Mouse (Mus musculus): ENCODE data around the gene Panx2. TPM values are rescaled to one million over a fixed set of nuclear protein-coding genes. Genes with fewer than 3 reads are reported as not detected.
A peak's percentile ranks its signal among the peaks of the same experiment; 100 is the strongest.

Gene Panx2
- total and polyA plus RNA-seq, 2 experiments from 2014 or later, result 0.93 TPM; not detected in 1

DNA sequence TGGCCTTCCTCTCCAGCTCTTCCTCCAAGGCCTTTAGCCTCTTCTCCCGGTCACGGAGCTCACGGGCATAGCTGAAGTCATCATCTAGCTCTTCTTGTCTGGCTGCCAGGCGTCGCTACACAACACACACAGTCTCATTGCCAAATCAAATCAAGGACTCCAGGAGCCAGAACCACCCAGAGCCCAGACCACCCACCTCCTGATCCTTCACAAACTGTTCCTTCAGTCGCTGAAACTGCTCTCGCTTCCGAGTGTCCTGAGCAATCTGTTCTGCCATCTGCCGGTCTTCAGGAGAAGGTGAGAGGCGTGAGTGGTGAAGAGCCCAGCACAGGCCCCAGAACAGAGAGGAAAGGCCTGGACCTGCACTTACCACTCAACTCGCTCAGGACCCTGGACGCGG lies 46.5 kb downstream of the Panx2 start:
- Histone ChIP-seq H3K9ac (replicated peaks; ENCODE audit: low read depth, low read length) (no peak overlapping the region), H3K27me3 (ENCODE audit: control insufficient read depth, insufficient read depth, low read length) (no peaks in the 10 kb centered on the region), H3K27ac (ENCODE audit: low read depth) (no peak overlapping the region), H3K36me3 (replicated peaks; ENCODE audit: control insufficient read depth, insufficient read depth, low read length) (peaks cover 88% of the 10 kb centered on the region), H3K4me3 (ENCODE audit: low read depth, low read length) (no peak overlapping the region), H3K9me3 (replicated peaks; ENCODE audit: control insufficient read depth, low read length) (no peaks in the 10 kb centered on the region), H3K4me1 (ENCODE audit: control insufficient read depth, insufficient read depth) (no peaks in the 10 kb centered on the region), H3K4me2 (ENCODE audit: low read depth, low read length) (no peak overlapping the region)
- ATAC-seq (ENCODE audit: insufficient read depth, low read depth) (no peak), DNase-seq (ENCODE audit: low spot score) (no peak)
- no peak for TF ChIP-seq EP300 (IDR thresholded peaks at IDR 0.05; ENCODE audit: low read depth)
- no peak for TF ChIP-seq CTCF (IDR thresholded peaks at IDR 0.05; ENCODE audit: low read depth)
- WGBS, result 85% methylated on average over 13 of the region's 13 CpGs

GRCm38 (mm10) chr15:89106976-89107375 lies 47.4 kb downstream of the Panx2 start:
- H3K4me2 ChIP-seq (ENCODE audit: low read depth, low read length), result no peak overlapping the region

GRCm38 (mm10) chr15:89110147-89110546 lies 50.6 kb downstream of the Panx2 start:
- peak; percentile 57 for DNase-seq (ENCODE audit: low spot score)
- no peak overlapping the region for H3K9ac ChIP-seq (replicated peaks; ENCODE audit: low read depth, low read length)
- no peak overlapping the region for H3K4me3 ChIP-seq (ENCODE audit: low read depth, low read length)
- TF ChIP-seq CTCF (IDR thresholded peaks at IDR 0.05; ENCODE audit: low read depth) (peak; percentile 41), EP300 (IDR thresholded peaks at IDR 0.05; ENCODE audit: low read depth) (no peak)
- no peak overlapping the region for H3K27ac ChIP-seq (ENCODE audit: low read depth)
- H3K36me3 ChIP-seq (replicated peaks; ENCODE audit: control insufficient read depth, insufficient read depth, low read length), result peaks cover 86% of the 10 kb centered on the region
- no peaks in the 10 kb centered on the region for H3K4me1 ChIP-seq (ENCODE audit: control insufficient read depth, insufficient read depth)
- ATAC-seq (ENCODE audit: insufficient read depth, low read depth), result peak; percentile 76
- H3K27me3 ChIP-seq (ENCODE audit: control insufficient read depth, insufficient read depth, low read length), result no peaks in the 10 kb centered on the region
- no peak overlapping the region for H3K4me2 ChIP-seq (ENCODE audit: low read depth, low read length)
- H3K9me3 ChIP-seq (replicated peaks; ENCODE audit: control insufficient read depth, low read length), result no peaks in the 10 kb centered on the region
- 43% methylated on average over 9 of the region's 9 CpGs for WGBS

More at GRCm38 (mm10) chr15:89106976-89107375, 47.4 kb downstream of the Panx2 start:
- Histone ChIP-seq H3K4me3 (ENCODE audit: low read depth, low read length) (no peak overlapping the region), H3K9ac (replicated peaks; ENCODE audit: low read depth, low read length) (no peak overlapping the region), H3K4me1 (ENCODE audit: control insufficient read depth, insufficient read depth) (no peaks in the 10 kb centered on the region), H3K9me3 (replicated peaks; ENCODE audit: control insufficient read depth, low read length) (no peaks in the 10 kb centered on the region), H3K27ac (ENCODE audit: low read depth) (no peak overlapping the region), H3K27me3 (ENCODE audit: control insufficient read depth, insufficient read depth, low read length) (no peaks in the 10 kb centered on the region), H3K36me3 (replicated peaks; ENCODE audit: control insufficient read depth, insufficient read depth, low read length) (peaks cover 88% of the 10 kb centered on the region)
- TF ChIP-seq CTCF (IDR thresholded peaks at IDR 0.05; ENCODE audit: low read depth) (no peak), EP300 (IDR thresholded peaks at IDR 0.05; ENCODE audit: low read depth) (no peak)
- ATAC-seq (ENCODE audit: insufficient read depth, low read depth) (no peak), DNase-seq (ENCODE audit: low spot score) (no peak)
- 88% methylated on average over 1 of the region's 1 CpGs for WGBS

GRCm38 (mm10) chr15:89118007-89118406 lies 58.5 kb downstream of the Panx2 start:
- H3K27me3 ChIP-seq (ENCODE audit: control insufficient read depth, insufficient read depth, low read length), result no peaks in the 10 kb centered on the region
- H3K4me2 ChIP-seq (ENCODE audit: low read depth, low read length), result no peak overlapping the region
- H3K36me3 ChIP-seq (replicated peaks; ENCODE audit: control insufficient read depth, insufficient read depth, low read length), result peaks cover 43% of the 10 kb centered on the region
- peaks cover 19% of the 10 kb centered on the region for H3K4me1 ChIP-seq (ENCODE audit: control insufficient read depth, insufficient read depth)
- DNase-seq (ENCODE audit: low spot score), result no peak
- ATAC-seq (ENCODE audit: insufficient read depth, low read depth), result no peak
- no peak overlapping the region for H3K9ac ChIP-seq (replicated peaks; ENCODE audit: low read depth, low read length)
- TF ChIP-seq EP300 (IDR thresholded peaks at IDR 0.05; ENCODE audit: low read depth), result no peak
- TF ChIP-seq CTCF (IDR thresholded peaks at IDR 0.05; ENCODE audit: low read depth), result peak; percentile 48
- no peak overlapping the region for H3K27ac ChIP-seq (ENCODE audit: low read depth)
- no peaks in the 10 kb centered on the region for H3K9me3 ChIP-seq (replicated peaks; ENCODE audit: control insufficient read depth, low read length)
- no peak overlapping the region for H3K4me3 ChIP-seq (ENCODE audit: low read depth, low read length)

GRCm38 (mm10) chr15:89122649-89123366 lies 63.3 kb downstream of the Panx2 start, which contains the start of gene Tubgcp6:
TSS of gene Tubgcp6 (minus strand) at chr15:89123112.
- under 1% methylated on average over 47 of the region's 47 CpGs for WGBS
- Histone ChIP-seq H3K9ac (replicated peaks; ENCODE audit: low read depth, low read length) (peak within 1 kb of the TSS; percentile 79), H3K9me3 (replicated peaks; ENCODE audit: control insufficient read depth, low read length) (no peaks in the 10 kb centered on the region), H3K4me2 (ENCODE audit: low read depth, low read length) (peak within 1 kb of the TSS; percentile 96), H3K36me3 (replicated peaks; ENCODE audit: control insufficient read depth, insufficient read depth, low read length) (peaks cover 10% of the 10 kb centered on the region), H3K4me3 (ENCODE audit: low read depth, low read length) (peak within 1 kb of the TSS; percentile 75), H3K27me3 (ENCODE audit: control insufficient read depth, insufficient read depth, low read length) (no peaks in the 10 kb centered on the region), H3K4me1 (ENCODE audit: control insufficient read depth, insufficient read depth) (peaks cover 32% of the 10 kb centered on the region), H3K27ac (ENCODE audit: low read depth) (peak within 1 kb of the TSS; percentile 60)
- DNase-seq (ENCODE audit: low spot score), result peak; percentile 90
- ATAC-seq (ENCODE audit: insufficient read depth, low read depth), result peak; percentile 88
- TF ChIP-seq EP300 (IDR thresholded peaks at IDR 0.05; ENCODE audit: low read depth) (no peak), CTCF (IDR thresholded peaks at IDR 0.05; ENCODE audit: low read depth) (no peak)

Other genes starting within 250 kb of the Panx2 start
- gene Alg12, start 240.4 kb upstream of the Panx2 start, total RNA-seq (2014; rRNA removed; ENCODE audit: low replicate concordance), result 19.5 and 21.8 TPM in 2 replicates
- gene Alg12, start 240.4 kb upstream of the Panx2 start, polyA plus RNA-seq (2015; fragmentation: Nextera tagmentation; extraction: Ambion mirVana), result 6.4 and 6.5 TPM in 2 replicates
- 23.3 and 24.0 TPM in 2 replicates for gene Creld2, start 240.1 kb upstream of the Panx2 start, total RNA-seq (2014; rRNA removed; ENCODE audit: low replicate concordance)
- gene Creld2, start 240.1 kb upstream of the Panx2 start, polyA plus RNA-seq (2015; fragmentation: Nextera tagmentation; extraction: Ambion mirVana), result 26.3 and 35.3 TPM in 2 replicates
- gene Pim3, start 197.5 kb upstream of the Panx2 start, total RNA-seq (2014; rRNA removed; ENCODE audit: low replicate concordance), result 98.4 and 139 TPM in 2 replicates
- gene Pim3, start 197.5 kb upstream of the Panx2 start, polyA plus RNA-seq (2015; fragmentation: Nextera tagmentation; extraction: Ambion mirVana), result 50.6 and 71.1 TPM in 2 replicates
- gene Ttll8, start 105.3 kb upstream of the Panx2 start, total RNA-seq (2014; rRNA removed; ENCODE audit: low replicate concordance), result not detected in 2 replicates
- gene Ttll8, start 105.3 kb upstream of the Panx2 start, polyA plus RNA-seq (2015; fragmentation: Nextera tagmentation; extraction: Ambion mirVana), result not detected in 2 replicates
- not detected in 2 replicates for gene Mlc1, start 80.7 kb upstream of the Panx2 start, total RNA-seq (2014; rRNA removed; ENCODE audit: low replicate concordance)
- gene Mlc1, start 80.7 kb upstream of the Panx2 start, polyA plus RNA-seq (2015; fragmentation: Nextera tagmentation; extraction: Ambion mirVana), result 0.04 TPM in 1 of 2 replicates, not detected in the other
- 74.3 and 85.9 TPM in 2 replicates for gene Mov10l1, start 76.8 kb upstream of the Panx2 start, total RNA-seq (2014; rRNA removed; ENCODE audit: low replicate concordance)
- 114 and 124 TPM in 2 replicates for gene Mov10l1, start 76.8 kb upstream of the Panx2 start, polyA plus RNA-seq (2015; fragmentation: Nextera tagmentation; extraction: Ambion mirVana)
- 59.2 and 61.2 TPM in 2 replicates for gene Trabd, start 15.4 kb downstream of the Panx2 start, total RNA-seq (2014; rRNA removed; ENCODE audit: low replicate concordance)
- 46.6 and 46.7 TPM in 2 replicates for gene Trabd, start 15.4 kb downstream of the Panx2 start, polyA plus RNA-seq (2015; fragmentation: Nextera tagmentation; extraction: Ambion mirVana)
- 35.4 and 39.1 TPM in 2 replicates for gene Selenoo, start 29.4 kb downstream of the Panx2 start, total RNA-seq (2014; rRNA removed; ENCODE audit: low replicate concordance)
- gene Selenoo, start 29.4 kb downstream of the Panx2 start, polyA plus RNA-seq (2015; fragmentation: Nextera tagmentation; extraction: Ambion mirVana), result 10.3 and 11.3 TPM in 2 replicates
- gene Tubgcp6, start 63.4 kb downstream of the Panx2 start, total RNA-seq (2014; rRNA removed; ENCODE audit: low replicate concordance), result 17.2 and 26.9 TPM in 2 replicates
- 4.4 and 5.1 TPM in 2 replicates for gene Tubgcp6, start 63.4 kb downstream of the Panx2 start, polyA plus RNA-seq (2015; fragmentation: Nextera tagmentation; extraction: Ambion mirVana)
- 14.9 and 17.4 TPM in 2 replicates for gene Hdac10, start 69.0 kb downstream of the Panx2 start, total RNA-seq (2014; rRNA removed; ENCODE audit: low replicate concordance)
- gene Hdac10, start 69.0 kb downstream of the Panx2 start, polyA plus RNA-seq (2015; fragmentation: Nextera tagmentation; extraction: Ambion mirVana), result 10.7 and 10.8 TPM in 2 replicates
- 7.1 and 55.2 TPM in 2 replicates for gene Mapk12, start 81.0 kb downstream of the Panx2 start, total RNA-seq (2014; rRNA removed; ENCODE audit: low replicate concordance)
- gene Mapk12, start 81.0 kb downstream of the Panx2 start, polyA plus RNA-seq (2015; fragmentation: Nextera tagmentation; extraction: Ambion mirVana), result 18.6 and 18.9 TPM in 2 replicates
- gene Mapk11, start 89.9 kb downstream of the Panx2 start, total RNA-seq (2014; rRNA removed; ENCODE audit: low replicate concordance), result 1.0 and 4.9 TPM in 2 replicates
- gene Mapk11, start 89.9 kb downstream of the Panx2 start, polyA plus RNA-seq (2015; fragmentation: Nextera tagmentation; extraction: Ambion mirVana), result 2.5 and 2.6 TPM in 2 replicates
- gene Plxnb2, start 121.1 kb downstream of the Panx2 start, total RNA-seq (2014; rRNA removed; ENCODE audit: low replicate concordance), result 153 and 199 TPM in 2 replicates
- gene Plxnb2, start 121.1 kb downstream of the Panx2 start, polyA plus RNA-seq (2015; fragmentation: Nextera tagmentation; extraction: Ambion mirVana), result 51.6 and 54.5 TPM in 2 replicates
- 15.2 and 19.2 TPM in 2 replicates for gene Dennd6b, start 136.8 kb downstream of the Panx2 start, total RNA-seq (2014; rRNA removed; ENCODE audit: low replicate concordance)
- 14.5 and 14.8 TPM in 2 replicates for gene Dennd6b, start 136.8 kb downstream of the Panx2 start, polyA plus RNA-seq (2015; fragmentation: Nextera tagmentation; extraction: Ambion mirVana)
- gene Ppp6r2, start 151.8 kb downstream of the Panx2 start, total RNA-seq (2014; rRNA removed; ENCODE audit: low replicate concordance), result 65.1 and 98.4 TPM in 2 replicates
- gene Ppp6r2, start 151.8 kb downstream of the Panx2 start, polyA plus RNA-seq (2015; fragmentation: Nextera tagmentation; extraction: Ambion mirVana), result 27.4 and 27.7 TPM in 2 replicates